Mouse (Mus musculus) heart, embryonic 12.5 days (tissue): ENCODE results near the gene Dbn1. TPM values are rescaled to one million over a fixed set of nuclear protein-coding genes. Genes with fewer than 3 reads are reported as not detected.
A peak's percentile ranks its signal among the peaks of the same experiment; 100 is the strongest.

Experiments
- ATAC-seq: fragments of 200-750 bp; cut with Nextera tagmentation; 2 replicates; pipeline ENCODE4 v1.8.0; 2017; ENCODE audit warnings: moderate TSS enrichment, moderate library complexity; ENCODE audit not compliant: insufficient number of reproducible peaks, low FRiP score
- H3K27ac ChIP-seq: fragments of 300-500 bp; sonication (generic); 2 replicates; pipeline ENCODE4 v1.5.1; 2016; ENCODE audit warnings: mild to moderate bottlenecking, moderate library complexity; ENCODE audit not compliant: poor library complexity, severe bottlenecking
- H3K27me3 ChIP-seq: fragments of 300-500 bp; sonication (generic); replicated peaks from 2 replicates; pipeline ENCODE4 v1.6.1; 2016; ENCODE audit warnings: mild to moderate bottlenecking, moderate library complexity
- H3K36me3 ChIP-seq: fragments of 300-500 bp; sonication (generic); 2 replicates; pipeline ENCODE4 v1.6.1; 2016; ENCODE audit warnings: mild to moderate bottlenecking, moderate library complexity
- H3K4me1 ChIP-seq: fragments of 300-500 bp; sonication (generic); replicated peaks from 2 replicates; pipeline ENCODE4 v1.6.1; 2016; ENCODE audit warnings: mild to moderate bottlenecking
- H3K4me2 ChIP-seq: fragments of 300-500 bp; sonication (generic); 2 replicates; pipeline ENCODE4 v1.6.1; 2016; ENCODE audit warnings: mild to moderate bottlenecking, moderate library complexity
- H3K4me3 ChIP-seq: fragments of 300-500 bp; sonication (generic); 2 replicates; pipeline ENCODE4 v1.5.1; 2016; ENCODE audit warnings: mild to moderate bottlenecking
- H3K9ac ChIP-seq: fragments of 300-500 bp; sonication (generic); 2 replicates; pipeline ENCODE4 v1.6.1; 2016; ENCODE audit warnings: mild to moderate bottlenecking, moderate library complexity
- H3K9me3 ChIP-seq: fragments of 300-500 bp; sonication (generic); replicated peaks from 2 replicates; pipeline ENCODE4 v1.6.1; 2016; ENCODE audit warnings: mild to moderate bottlenecking, moderate library complexity
- WGBS: fragments of 180-500 bp; shearing (Covaris S2); methylation state at CpG from one replicate; pipeline ENCODE4 v1.1.7; 2016; 5-methylcytosine and 5-hydroxymethylcytosine counted together
- polyA plus RNA-seq: library from polyadenylated mRNA; unstranded; fragments of >200 nt; fragmentation: Nextera tagmentation; extraction: Ambion mirVana; gene quantifications from 2 replicates; pipeline ENCODE4 v1.2.1, GENCODE M21; 2016

The Dbn1 gene
- polyA plus RNA-seq, 1 experiment from 2014 or later, result 101 TPM

DNA sequence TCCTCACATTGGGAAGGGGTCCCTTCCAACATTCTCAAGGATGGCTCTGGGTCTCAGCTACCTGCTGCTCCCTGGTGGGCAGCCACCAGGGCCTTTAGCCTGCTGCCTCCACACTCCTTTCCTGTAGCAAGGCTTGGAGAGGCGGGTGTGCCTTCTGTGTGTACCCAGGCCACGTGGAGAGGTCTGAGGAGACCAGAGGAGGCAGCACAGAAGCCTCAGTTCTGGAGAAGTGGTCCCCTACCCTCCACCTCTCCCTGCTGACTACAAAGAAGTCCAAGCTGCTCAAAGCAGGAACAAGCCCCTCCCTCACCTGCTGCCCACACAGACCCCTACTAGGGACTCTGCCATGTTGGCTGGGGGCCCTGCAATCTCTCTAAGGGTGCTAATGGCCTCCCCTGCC is 6.3 kb upstream of the Dbn1 start:
- ATAC-seq, result no peak
- Histone ChIP-seq H3K27me3 (peaks cover 70% of the 10 kb centered on the region), H3K27ac (no peak overlapping the region), H3K9ac (no peak overlapping the region), H3K4me2 (no peak overlapping the region), H3K36me3 (peaks cover 27% of the 10 kb centered on the region), H3K4me1 (peaks cover 39% of the 10 kb centered on the region), H3K9me3 (no peaks in the 10 kb centered on the region), H3K4me3 (no peak overlapping the region)
- WGBS, result 13% methylated on average over 2 of the region's 2 CpGs

DNA sequence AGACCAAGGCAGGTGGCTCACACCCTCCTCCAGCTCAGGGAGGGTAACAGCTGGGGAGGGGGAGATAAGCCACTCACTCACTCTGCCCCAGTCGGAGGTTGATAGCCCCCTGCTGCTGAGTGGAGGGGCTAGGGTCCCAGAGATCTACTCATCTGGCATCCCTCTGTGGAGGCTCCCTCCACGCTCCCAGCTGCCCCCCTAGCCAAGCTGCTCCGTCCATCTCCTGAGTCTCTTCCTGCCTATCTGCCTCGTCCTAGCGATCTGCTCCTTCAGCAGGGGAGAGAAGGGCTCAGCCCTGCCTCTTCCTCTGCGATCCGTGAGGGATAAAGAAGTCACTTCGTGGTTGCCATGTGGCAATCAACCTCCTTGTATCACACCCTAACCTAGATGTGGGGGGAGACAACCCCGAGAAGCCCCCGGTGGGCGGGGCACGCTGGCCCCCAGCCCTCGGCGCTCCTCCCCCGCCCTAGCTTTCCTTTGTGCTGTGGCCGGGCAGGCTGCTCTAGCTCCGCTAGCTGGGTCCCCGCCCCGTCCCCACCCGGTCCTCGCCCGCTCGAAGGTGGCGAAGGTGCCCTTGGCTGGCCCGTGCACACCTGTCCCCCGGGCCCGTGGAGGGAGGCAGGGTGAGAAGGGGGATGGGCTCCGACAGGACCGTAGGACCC is 864 bp downstream of the Dbn1 start:
- under 1% methylated on average over 26 of the region's 29 CpGs for WGBS
- Histone ChIP-seq H3K4me3 (peak overlapping the region; percentile 92), H3K27me3 (peaks cover 78% of the 10 kb centered on the region), H3K27ac (peak overlapping the region; percentile 84), H3K4me2 (peak overlapping the region; percentile 84), H3K36me3 (peaks cover 7% of the 10 kb centered on the region), H3K4me1 (peaks cover 56% of the 10 kb centered on the region), H3K9me3 (no peaks in the 10 kb centered on the region), H3K9ac (peak overlapping the region; percentile 98)
- ATAC-seq, result peak; percentile 55

DNA sequence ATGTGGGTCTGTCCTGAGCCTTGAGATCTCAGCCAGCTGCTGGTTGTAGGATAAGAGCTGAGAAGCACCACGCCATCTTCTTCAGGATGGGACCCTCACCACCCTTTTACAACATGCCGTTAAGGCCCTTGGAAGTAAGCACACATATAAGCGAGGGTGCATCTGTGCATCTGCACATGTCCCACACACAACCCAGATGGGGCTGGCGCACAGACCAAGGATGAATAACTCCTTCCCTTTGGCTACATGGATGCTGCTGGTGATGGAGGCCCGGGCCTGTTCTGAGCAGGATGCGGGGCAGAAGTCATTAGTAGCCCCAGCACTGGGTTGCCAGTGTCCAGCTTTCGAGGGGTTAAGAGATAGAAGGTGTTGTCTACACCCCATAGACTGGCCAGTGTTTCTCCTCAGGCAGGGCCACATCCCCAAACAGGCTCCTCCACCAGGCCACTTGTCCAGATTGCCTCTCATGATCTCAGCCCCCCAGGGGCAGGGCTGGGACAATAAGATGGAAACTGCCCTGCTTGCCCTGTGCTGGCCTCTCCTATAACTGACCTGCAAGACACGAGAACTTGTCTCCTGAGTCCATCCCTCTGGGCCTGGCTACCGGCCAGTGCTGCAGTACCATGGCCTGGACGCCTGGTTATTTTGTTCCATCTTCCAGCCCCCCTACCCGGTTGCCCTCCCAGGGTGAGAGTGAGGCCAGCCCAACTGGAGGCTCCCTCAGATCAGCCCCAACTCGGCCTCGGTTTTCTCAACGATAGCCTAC is 1.7 kb downstream of the Dbn1 start:
- Histone ChIP-seq H3K27ac (no peak overlapping the region), H3K27me3 (peaks cover 78% of the 10 kb centered on the region), H3K36me3 (peaks cover 16% of the 10 kb centered on the region), H3K9me3 (no peaks in the 10 kb centered on the region), H3K4me1 (peaks cover 56% of the 10 kb centered on the region), H3K9ac (peak overlapping the region; percentile 98), H3K4me2 (peak overlapping the region; percentile 84), H3K4me3 (peak overlapping the region; percentile 92)
- ATAC-seq, result no peak
- 44% methylated on average over 14 of the region's 14 CpGs for WGBS

DNA sequence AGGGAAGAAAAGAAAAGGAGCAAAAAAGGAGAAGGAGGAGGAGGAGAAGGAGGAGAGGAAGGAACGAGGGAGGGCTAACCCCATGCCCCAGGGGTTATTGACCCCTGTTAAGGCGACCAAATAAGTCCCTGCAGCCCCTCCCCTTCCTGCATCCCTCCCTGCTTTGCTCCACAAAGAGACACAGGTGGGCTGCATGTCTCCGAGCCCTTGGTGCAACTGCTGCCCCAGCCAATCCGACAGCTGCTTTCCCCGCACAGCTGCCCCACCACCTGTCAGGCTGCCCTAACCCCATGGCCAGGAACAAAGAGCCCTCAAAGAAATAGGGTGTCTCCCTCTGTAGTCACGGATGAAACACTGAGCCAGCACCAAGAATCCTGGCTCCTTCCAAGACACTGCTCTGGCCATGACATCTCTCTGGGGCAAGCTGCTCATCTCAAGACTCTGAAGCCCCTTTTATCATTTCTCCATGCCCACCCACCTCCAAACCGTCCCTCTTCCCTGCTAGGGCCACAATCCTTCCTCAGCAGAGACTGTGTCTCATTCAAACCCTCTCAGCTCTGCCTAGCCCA is 3.3 kb downstream of the Dbn1 start:
- Histone ChIP-seq H3K27ac (no peak overlapping the region), H3K9me3 (peaks cover 3% of the 10 kb centered on the region; the same call in 1 of the 2 replicates), H3K36me3 (peaks cover 32% of the 10 kb centered on the region), H3K27me3 (peaks cover 74% of the 10 kb centered on the region), H3K4me3 (no peak overlapping the region), H3K9ac (no peak overlapping the region), H3K4me2 (no peak overlapping the region), H3K4me1 (peaks cover 56% of the 10 kb centered on the region)
- no peak for ATAC-seq
- 51% methylated on average over 7 of the region's 7 CpGs for WGBS

DNA sequence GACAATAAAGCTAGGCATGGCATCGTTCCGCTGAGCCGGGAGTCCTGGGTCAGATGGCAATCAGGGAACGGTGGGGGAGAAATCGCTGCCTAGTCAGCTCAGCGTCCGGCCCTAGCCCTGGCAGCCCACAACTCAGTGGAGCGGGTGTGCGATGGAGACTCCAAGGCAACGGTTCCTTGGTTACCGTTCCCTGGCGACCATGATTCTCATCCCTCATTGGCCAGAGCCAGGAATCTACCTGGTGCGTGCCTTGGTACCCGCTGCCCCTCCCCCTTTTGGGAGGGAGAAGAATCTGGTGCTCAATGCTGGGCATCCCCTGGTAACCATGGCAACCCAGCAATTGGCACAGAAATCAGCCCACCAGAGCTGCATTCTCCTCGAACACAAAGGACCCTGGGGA is 4.3 kb downstream of the Dbn1 start:
- Histone ChIP-seq H3K27me3 (peaks cover 64% of the 10 kb centered on the region), H3K27ac (peak overlapping the region; percentile 22; the same call in 1 of the 2 replicates), H3K36me3 (peaks cover 37% of the 10 kb centered on the region), H3K9me3 (peaks cover 3% of the 10 kb centered on the region; the same call in 1 of the 2 replicates), H3K4me2 (peak overlapping the region; percentile 4; the same call in 1 of the 2 replicates), H3K4me3 (no peak overlapping the region), H3K4me1 (peaks cover 56% of the 10 kb centered on the region), H3K9ac (no peak overlapping the region)
- 57% methylated on average over 15 of the region's 15 CpGs for whole genome bisulfite sequencing
- ATAC-seq, result no peak

DNA sequence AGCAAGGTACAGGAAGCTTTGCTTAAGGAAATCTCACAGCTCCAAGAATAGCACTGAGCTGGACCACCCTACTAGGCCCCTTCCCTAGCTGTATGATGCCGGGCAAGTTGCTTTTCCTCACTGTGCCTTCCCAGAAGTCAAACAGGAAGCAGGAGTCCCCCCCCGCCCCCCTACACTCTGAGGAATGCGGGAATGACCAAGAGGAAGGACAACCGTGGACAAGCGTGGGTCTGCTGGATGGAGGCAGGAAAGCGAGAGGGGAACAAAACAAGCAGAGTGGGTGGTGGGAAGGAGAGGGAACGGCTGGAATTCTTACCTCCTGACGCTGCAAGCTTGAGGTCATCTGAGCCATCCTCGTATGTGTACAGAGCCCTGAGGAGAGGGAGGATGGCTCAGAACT is 4.8 kb downstream of the Dbn1 start:
- peak overlapping the region; percentile 4; the same call in 1 of the 2 replicates for H3K4me2 ChIP-seq
- peaks cover 3% of the 10 kb centered on the region; the same call in 1 of the 2 replicates for H3K9me3 ChIP-seq
- H3K36me3 ChIP-seq, result peaks cover 37% of the 10 kb centered on the region
- peak overlapping the region; percentile 22; the same call in 1 of the 2 replicates for H3K27ac ChIP-seq
- peaks cover 55% of the 10 kb centered on the region for H3K4me1 ChIP-seq
- H3K27me3 ChIP-seq, result peaks cover 58% of the 10 kb centered on the region
- WGBS, result 31% methylated on average over 9 of the region's 9 CpGs
- no peak overlapping the region for H3K4me3 ChIP-seq
- H3K9ac ChIP-seq, result peak overlapping the region; percentile 25; the same call in 1 of the 2 replicates
- ATAC-seq, result no peak

DNA sequence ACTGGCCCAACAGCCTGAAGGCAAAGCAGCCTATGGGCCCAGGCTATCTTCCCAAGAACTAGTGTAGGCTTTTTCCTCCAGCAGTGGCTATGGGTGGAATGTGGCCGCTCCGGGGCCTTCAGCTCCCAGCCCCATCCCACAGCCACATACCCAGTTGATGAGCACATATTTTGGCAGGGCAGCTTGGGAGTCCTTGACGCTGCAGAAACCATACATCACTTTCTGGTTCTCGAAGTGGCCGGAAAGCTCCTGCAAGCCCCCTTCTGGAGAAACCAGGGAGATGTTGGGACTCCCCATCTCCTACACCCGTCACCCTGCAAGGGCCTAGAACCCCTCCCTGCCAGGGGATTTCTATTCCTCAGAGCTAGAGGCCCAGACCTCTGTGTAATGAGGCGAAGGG is 5.4 kb downstream of the Dbn1 start:
- Histone ChIP-seq H3K4me1 (peaks cover 50% of the 10 kb centered on the region), H3K4me3 (no peak overlapping the region), H3K4me2 (no peak overlapping the region), H3K27me3 (peaks cover 57% of the 10 kb centered on the region), H3K9me3 (peaks cover 3% of the 10 kb centered on the region; the same call in 1 of the 2 replicates), H3K36me3 (peaks cover 38% of the 10 kb centered on the region), H3K27ac (peak overlapping the region; percentile 26; the same call in 1 of the 2 replicates), H3K9ac (peak overlapping the region; percentile 25; the same call in 1 of the 2 replicates)
- no peak for ATAC-seq
- whole genome bisulfite sequencing, result 61% methylated on average over 7 of the region's 7 CpGs

DNA sequence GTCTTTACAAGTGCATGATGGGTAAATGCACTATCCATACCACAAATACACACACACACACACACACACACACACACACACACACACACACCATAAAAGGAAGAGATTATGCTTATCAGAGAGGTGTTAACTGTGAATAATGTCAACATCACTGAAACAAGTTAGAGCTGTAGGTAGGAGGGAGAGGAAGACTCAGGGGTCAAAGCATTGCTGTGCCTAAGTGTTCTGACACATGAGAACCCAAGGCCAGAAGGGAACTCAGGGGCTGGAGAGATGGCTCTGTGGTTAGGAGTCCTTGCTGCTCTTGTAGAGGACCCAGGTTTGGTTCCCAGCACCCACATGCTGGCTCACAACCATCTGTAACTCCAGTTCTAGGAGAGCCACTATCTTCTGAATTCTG is 8.0 kb downstream of the Dbn1 start:
- peaks cover 3% of the 10 kb centered on the region; the same call in 1 of the 2 replicates for H3K9me3 ChIP-seq
- H3K4me1 ChIP-seq, result peaks cover 28% of the 10 kb centered on the region
- no peak overlapping the region for H3K9ac ChIP-seq
- peaks cover 65% of the 10 kb centered on the region for H3K36me3 ChIP-seq
- H3K27ac ChIP-seq, result no peak overlapping the region
- no peak overlapping the region for H3K4me2 ChIP-seq
- H3K4me3 ChIP-seq, result no peak overlapping the region
- H3K27me3 ChIP-seq, result peaks cover 67% of the 10 kb centered on the region
- ATAC-seq, result no peak

DNA sequence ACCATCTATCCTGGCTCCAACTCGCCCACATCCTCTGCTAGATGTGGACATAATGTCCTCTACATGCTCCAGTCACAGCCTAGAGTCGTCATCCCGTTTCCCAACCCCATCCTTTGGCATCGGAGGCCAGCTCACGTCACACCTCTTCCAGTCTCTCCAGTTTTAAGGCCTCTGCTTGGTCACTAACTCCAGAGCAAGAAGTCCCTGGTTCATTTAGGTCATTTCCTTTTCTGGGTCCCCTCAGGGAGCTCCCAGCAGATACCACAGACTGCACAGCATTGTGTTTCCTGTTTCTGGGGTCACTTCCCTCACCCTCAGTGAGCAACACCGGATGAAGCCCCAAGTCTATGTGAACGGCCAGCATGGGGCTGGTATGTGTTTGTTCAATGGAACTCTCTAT is 8.9 kb downstream of the Dbn1 start:
- no peak for ATAC-seq
- Histone ChIP-seq H3K4me1 (peaks cover 24% of the 10 kb centered on the region), H3K27ac (0 out of 2 replicates have a peak overlapping the region, but pooled peaks have one; percentile 42), H3K4me2 (no peak overlapping the region), H3K4me3 (no peak overlapping the region), H3K36me3 (peaks cover 74% of the 10 kb centered on the region), H3K27me3 (peaks cover 67% of the 10 kb centered on the region), H3K9ac (no peak overlapping the region), H3K9me3 (peaks cover 3% of the 10 kb centered on the region; the same call in 1 of the 2 replicates)
- 65% methylated on average over 7 of the region's 7 CpGs for WGBS

DNA sequence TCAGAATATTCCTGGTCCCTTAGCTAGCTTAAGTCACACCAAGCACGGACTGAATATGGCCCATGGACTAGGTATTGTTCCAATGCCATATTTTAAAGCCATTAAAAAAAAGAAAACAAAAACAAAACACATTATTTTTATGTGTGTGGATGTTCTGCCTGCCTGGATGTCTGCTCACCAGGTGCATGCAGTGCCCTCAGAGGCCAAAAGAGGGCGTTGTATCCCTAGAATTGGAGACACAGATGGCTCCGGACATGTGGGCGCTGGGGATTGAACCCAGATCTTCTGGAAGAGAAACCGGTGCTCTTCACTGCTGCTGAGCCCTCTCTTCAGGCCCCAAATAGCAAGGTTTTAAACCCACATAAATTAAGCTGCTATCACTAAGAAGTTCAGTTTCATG is 9.9 kb downstream of the Dbn1 start:
- peaks cover 21% of the 10 kb centered on the region for H3K4me1 ChIP-seq
- peaks cover 64% of the 10 kb centered on the region for H3K27me3 ChIP-seq
- H3K9me3 ChIP-seq, result peaks cover 3% of the 10 kb centered on the region; the same call in 1 of the 2 replicates
- no peak overlapping the region for H3K4me3 ChIP-seq
- no peak for ATAC-seq
- H3K9ac ChIP-seq, result no peak overlapping the region
- WGBS, result 47% methylated on average over 5 of the region's 5 CpGs
- no peak overlapping the region for H3K27ac ChIP-seq
- peaks cover 75% of the 10 kb centered on the region for H3K36me3 ChIP-seq
- no peak overlapping the region for H3K4me2 ChIP-seq

DNA sequence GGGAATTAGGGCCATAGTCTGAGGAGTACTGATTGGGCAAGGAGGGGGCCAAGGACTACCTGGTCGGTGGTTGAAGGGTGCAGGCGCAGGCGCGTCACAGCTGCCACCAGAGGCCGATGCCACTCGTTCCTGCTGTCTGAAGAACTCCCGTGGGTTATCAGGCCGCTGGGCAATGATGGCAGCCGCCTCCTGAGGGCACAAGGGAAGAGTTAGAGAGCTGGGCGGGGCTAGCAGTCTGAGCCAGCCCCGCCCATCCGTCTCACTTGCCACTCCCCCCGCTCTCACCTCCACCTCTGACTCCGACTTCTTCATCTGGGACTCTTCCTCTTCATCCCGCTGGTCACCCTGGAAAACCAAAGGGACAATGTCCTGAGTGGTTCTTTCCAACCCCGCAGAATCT is 10.4 kb downstream of the Dbn1 start:
- peaks cover 21% of the 10 kb centered on the region for H3K4me1 ChIP-seq
- no peak for ATAC-seq
- no peak overlapping the region for H3K4me3 ChIP-seq
- H3K4me2 ChIP-seq, result no peak overlapping the region
- H3K36me3 ChIP-seq, result peaks cover 72% of the 10 kb centered on the region
- peaks cover 58% of the 10 kb centered on the region for H3K27me3 ChIP-seq
- peaks cover 3% of the 10 kb centered on the region; the same call in 1 of the 2 replicates for H3K9me3 ChIP-seq
- 65% methylated on average over 16 of the region's 16 CpGs for WGBS
- no peak overlapping the region for H3K27ac ChIP-seq
- H3K9ac ChIP-seq, result no peak overlapping the region
